Mouse (Mus musculus) embryonic fibroblast, embryonic 13.5 days (primary cell): ENCODE results near the gene Yars. TPM values are rescaled to one million over a fixed set of nuclear protein-coding genes. Genes with fewer than 3 reads are reported as not detected.

Experiments
- H3K27ac ChIP-seq: 2 replicates; pipeline ENCODE4 v1.5.1; 2012; ENCODE audit warnings: low read length, control low read depth, inconsistent platforms; ENCODE audit not compliant: insufficient read depth
- H3K4me1 ChIP-seq: 2 replicates; pipeline ENCODE4 v1.6.1; 2011; ENCODE audit warnings: low read length; ENCODE audit not compliant: control insufficient read depth, insufficient read depth
- H3K4me3 ChIP-seq: 2 replicates; pipeline ENCODE4 v1.5.1; 2011; ENCODE audit warnings: mild to moderate bottlenecking, control low read depth, low read length; ENCODE audit not compliant: insufficient read depth
- CTCF ChIP-seq: IDR thresholded peaks from 2 replicates; pipeline ENCODE4 v1.5.1; 2011; ENCODE audit warnings: mild to moderate bottlenecking, control low read depth, low read length, moderate library complexity, borderline replicate concordance; ENCODE audit not compliant: insufficient read depth
- POLR2A ChIP-seq: IDR thresholded peaks from 2 replicates; pipeline ENCODE4 v1.6.1; 2011; ENCODE audit warnings: low read depth, mild to moderate bottlenecking, control low read depth, low read length, moderate library complexity
- polyA plus RNA-seq: library from polyadenylated mRNA; stranded (reverse); fragments of >200 nt; gene quantifications from 2 replicates; pipeline ENCODE4 v1.2.4, GENCODE M21; 2011; ENCODE audit warnings: low read depth; ENCODE audit not compliant: missing spikeins, insufficient read length

Gene Yars
- polyA plus RNA-seq, 1 experiment = 104 TPM

DNA sequence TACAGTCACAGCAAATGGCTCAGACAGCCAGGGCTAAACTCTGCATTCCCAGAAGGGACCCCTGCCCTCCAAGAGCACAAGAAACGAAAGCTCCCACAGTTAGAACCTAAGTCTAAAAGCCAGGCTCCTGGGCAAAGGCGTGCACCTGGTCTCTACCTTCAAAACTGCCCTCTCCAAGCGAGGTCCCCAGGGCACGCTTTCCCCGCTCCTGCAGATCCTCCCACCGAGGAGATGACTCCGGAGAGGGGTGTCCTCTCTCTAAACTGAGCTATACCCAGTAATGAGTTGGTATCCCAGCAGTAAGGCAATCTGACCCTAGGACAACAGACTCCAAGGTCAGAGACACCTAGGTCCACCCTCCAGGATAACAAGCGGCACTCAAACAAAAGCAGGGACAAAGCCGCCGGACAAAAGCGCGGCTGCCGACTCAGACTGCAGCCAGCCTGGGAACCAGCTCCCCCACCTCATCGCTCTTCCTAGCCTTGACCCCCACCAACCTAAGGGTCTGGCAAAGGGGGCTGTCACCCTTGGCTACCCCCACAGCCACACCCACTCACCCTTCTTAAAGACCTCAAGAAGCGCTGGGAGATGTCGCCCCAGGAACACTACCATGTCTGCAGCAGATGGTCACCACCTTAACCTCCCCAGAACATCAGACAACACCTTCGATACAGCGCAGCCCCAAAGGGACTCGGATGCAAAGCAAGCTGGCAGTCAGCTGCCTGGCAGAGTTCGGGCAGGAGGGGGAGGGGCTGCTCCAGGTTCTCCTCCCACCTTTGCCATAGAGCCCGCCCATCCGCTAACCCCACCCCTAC lies 37.8 kb downstream of the Yars start:
- TF ChIP-seq POLR2A = no peak
- TF ChIP-seq CTCF = no peak
- no peak overlapping the region for H3K4me3 ChIP-seq
- H3K27ac ChIP-seq = no peak overlapping the region
- H3K4me1 ChIP-seq = peaks cover 7% of the 10 kb centered on the region; the same call in 1 of the 2 replicates

DNA sequence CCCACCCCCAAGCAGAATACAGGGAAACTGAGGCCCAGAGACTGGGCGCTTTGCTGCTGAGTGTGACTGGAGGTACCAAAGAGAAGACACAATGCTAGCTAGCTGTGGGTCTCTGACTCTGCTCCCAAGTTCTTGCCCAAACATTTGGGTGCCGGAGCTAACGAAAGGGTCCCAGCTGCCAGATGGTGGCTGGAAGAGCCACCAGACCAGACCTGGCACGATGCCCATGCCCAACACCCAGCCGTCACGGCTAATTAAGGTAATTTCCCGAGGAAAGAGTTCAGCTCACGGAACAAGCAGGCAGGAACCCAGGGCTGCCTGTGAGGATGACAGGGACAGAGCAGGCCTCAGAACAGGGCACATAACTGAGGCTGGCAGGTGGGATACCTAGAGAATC lies 38.4 kb downstream of the Yars start:
- Histone ChIP-seq H3K4me1 (peaks cover 7% of the 10 kb centered on the region; the same call in 1 of the 2 replicates), H3K27ac (no peak overlapping the region), H3K4me3 (no peak overlapping the region)
- TF ChIP-seq POLR2A (no peak), CTCF (no peak)

DNA sequence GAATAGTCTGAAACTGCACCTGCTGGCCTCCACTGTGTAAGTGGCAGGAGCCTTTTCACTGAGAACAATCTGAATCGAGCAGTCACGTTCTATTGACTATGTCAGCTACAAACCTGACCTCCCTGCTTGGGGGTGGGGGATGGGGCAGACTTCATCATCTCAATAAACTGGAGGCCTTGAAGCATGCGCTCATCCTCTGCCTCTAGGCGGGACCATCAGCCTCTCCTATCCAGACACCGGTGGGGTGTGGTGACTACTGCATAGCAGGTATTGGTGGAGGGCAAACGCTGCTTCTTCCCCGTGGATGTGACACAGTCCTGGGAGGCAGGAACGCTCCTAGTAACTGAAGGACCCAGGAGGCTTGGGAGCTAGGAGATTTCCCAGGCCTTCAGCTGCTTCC lies 41.4 kb downstream of the Yars start:
- no peak overlapping the region for H3K27ac ChIP-seq

GRCm38 (mm10) chr4:129231594-129232450 lies 42.3 kb downstream of the Yars start:
- TF ChIP-seq POLR2A = no peak
- no peak for TF ChIP-seq CTCF
- Histone ChIP-seq H3K27ac (no peak overlapping the region), H3K4me3 (no peak overlapping the region), H3K4me1 (peaks cover 7% of the 10 kb centered on the region; the same call in 1 of the 2 replicates)

More for the DNA sequence above, 41.4 kb downstream of the Yars start:
- TF ChIP-seq POLR2A (no peak), CTCF (no peak)
- H3K4me1 ChIP-seq = peaks cover 7% of the 10 kb centered on the region; the same call in 1 of the 2 replicates
- no peak overlapping the region for H3K4me3 ChIP-seq

- H3K4me1 ChIP-seq = peaks cover 7% of the 10 kb centered on the region; the same call in 1 of the 2 replicates
- TF ChIP-seq CTCF (no peak), POLR2A (no peak)
- H3K4me3 ChIP-seq = no peak overlapping the region
- H3K27ac ChIP-seq = no peak overlapping the region
Measured at GRCm38 (mm10) chr4:129232561-129233360, 43.2 kb downstream of the Yars start.

- 0 out of 2 replicates have a peak, but pooled peaks cover 5% of the 10 kb centered on the region for H3K4me1 ChIP-seq
- TF ChIP-seq CTCF (no peak), POLR2A (no peak)
- no peak overlapping the region for H3K27ac ChIP-seq
- H3K4me3 ChIP-seq = no peak overlapping the region
Measured at GRCm38 (mm10) chr4:129234488-129234887, 44.9 kb downstream of the Yars start.

GRCm38 (mm10) chr4:129235147-129235546 lies 45.6 kb downstream of the Yars start:
- Histone ChIP-seq H3K4me1 (0 out of 2 replicates have a peak, but pooled peaks cover 5% of the 10 kb centered on the region), H3K27ac (no peak overlapping the region), H3K4me3 (no peak overlapping the region)
- TF ChIP-seq POLR2A (no peak), CTCF (no peak)

- no peak overlapping the region for H3K4me3 ChIP-seq
- 0 out of 2 replicates have a peak, but pooled peaks cover 5% of the 10 kb centered on the region for H3K4me1 ChIP-seq
- no peak for TF ChIP-seq CTCF
- no peak for TF ChIP-seq POLR2A
- no peak overlapping the region for H3K27ac ChIP-seq
Measured at GRCm38 (mm10) chr4:129236236-129236813, 46.8 kb downstream of the Yars start.

- TF ChIP-seq POLR2A (no peak), CTCF (no peak)
- 0 out of 2 replicates have a peak, but pooled peaks cover 3% of the 10 kb centered on the region for H3K4me1 ChIP-seq
- no peak overlapping the region for H3K4me3 ChIP-seq
- H3K27ac ChIP-seq = no peak overlapping the region
Measured at GRCm38 (mm10) chr4:129237843-129238441, 48.4 kb downstream of the Yars start.
